Mouse (Mus musculus): ENCODE measurements around the gene Tmem132a. TPM values are rescaled to one million over a fixed set of nuclear protein-coding genes. Genes with fewer than 3 reads are reported as not detected.

The Tmem132a gene
- polyA plus RNA-seq, 1 experiment from 2014 or later: 88.6 TPM

- Histone ChIP-seq H3K9me3 (ENCODE audit: low read length) (no peaks in the 10 kb centered on the region), H3K27ac (ENCODE audit: low read length) (no peak overlapping the region), H3K36me3 (ENCODE audit: insufficient read depth, low read length) (no peaks in the 10 kb centered on the region), H3K27me3 (ENCODE audit: insufficient read depth, low read length) (no peaks in the 10 kb centered on the region), H3K4me2 (replicated peaks; ENCODE audit: low read depth, low read length) (no peak overlapping the region), H3K4me1 (ENCODE audit: insufficient read depth, low read length) (no peaks in the 10 kb centered on the region; the same call in 1 of the 2 replicates), H3K4me3 (ENCODE audit: low read length) (no peak overlapping the region), H3K9ac (replicated peaks; ENCODE audit: low read length) (no peak overlapping the region)
- 58% methylated on average over 3 of the region's 3 CpGs for WGBS
- no peak for ATAC-seq (ENCODE audit: low FRiP score, low TSS enrichment)
Measured at GRCm38 (mm10) chr19:10835671-10836070, 34.1 kb downstream of the Tmem132a start.

GRCm38 (mm10) chr19:10833611-10834010 is 36.1 kb downstream of the Tmem132a start:
- no peak overlapping the region for H3K4me3 ChIP-seq (ENCODE audit: low read length)
- H3K36me3 ChIP-seq (ENCODE audit: insufficient read depth, low read length): no peaks in the 10 kb centered on the region
- no peak for ATAC-seq (ENCODE audit: low FRiP score, low TSS enrichment)
- WGBS: 78% methylated on average over 3 of the region's 3 CpGs
- no peaks in the 10 kb centered on the region for H3K9me3 ChIP-seq (ENCODE audit: low read length)
- no peaks in the 10 kb centered on the region for H3K27me3 ChIP-seq (ENCODE audit: insufficient read depth, low read length)
- no peak overlapping the region for H3K9ac ChIP-seq (replicated peaks; ENCODE audit: low read length)
- H3K27ac ChIP-seq (ENCODE audit: low read length): no peak overlapping the region
- no peaks in the 10 kb centered on the region; the same call in 1 of the 2 replicates for H3K4me1 ChIP-seq (ENCODE audit: insufficient read depth, low read length)
- H3K4me2 ChIP-seq (replicated peaks; ENCODE audit: low read depth, low read length): no peak overlapping the region

- no peak overlapping the region for H3K4me2 ChIP-seq (replicated peaks; ENCODE audit: low read depth, low read length)
- no peaks in the 10 kb centered on the region; the same call in 1 of the 2 replicates for H3K4me1 ChIP-seq (ENCODE audit: insufficient read depth, low read length)
- no peaks in the 10 kb centered on the region for H3K9me3 ChIP-seq (ENCODE audit: low read length)
- H3K27me3 ChIP-seq (ENCODE audit: insufficient read depth, low read length): no peaks in the 10 kb centered on the region
- no peak overlapping the region for H3K27ac ChIP-seq (ENCODE audit: low read length)
- no peak for ATAC-seq (ENCODE audit: low FRiP score, low TSS enrichment)
- H3K36me3 ChIP-seq (ENCODE audit: insufficient read depth, low read length): no peaks in the 10 kb centered on the region
- 74% methylated on average over 3 of the region's 3 CpGs for WGBS
- no peak overlapping the region for H3K4me3 ChIP-seq (ENCODE audit: low read length)
- H3K9ac ChIP-seq (replicated peaks; ENCODE audit: low read length): no peak overlapping the region
Measured at GRCm38 (mm10) chr19:10832030-10832429, 37.7 kb downstream of the Tmem132a start.

- H3K4me3 ChIP-seq (ENCODE audit: low read length): no peak overlapping the region
- no peaks in the 10 kb centered on the region for H3K27me3 ChIP-seq (ENCODE audit: insufficient read depth, low read length)
- H3K4me1 ChIP-seq (ENCODE audit: insufficient read depth, low read length): no peaks in the 10 kb centered on the region; the same call in 1 of the 2 replicates
- H3K9me3 ChIP-seq (ENCODE audit: low read length): no peaks in the 10 kb centered on the region
- H3K9ac ChIP-seq (replicated peaks; ENCODE audit: low read length): no peak overlapping the region
- no peak overlapping the region for H3K4me2 ChIP-seq (replicated peaks; ENCODE audit: low read depth, low read length)
- no peaks in the 10 kb centered on the region for H3K36me3 ChIP-seq (ENCODE audit: insufficient read depth, low read length)
- whole genome bisulfite sequencing: 8% methylated on average over 5 of the region's 5 CpGs
- peak; percentile 65; the same call in 1 of the 2 replicates for ATAC-seq (ENCODE audit: low FRiP score, low TSS enrichment)
- no peak overlapping the region for H3K27ac ChIP-seq (ENCODE audit: low read length)
Measured at GRCm38 (mm10) chr19:10831424-10831823, 38.3 kb downstream of the Tmem132a start.

- no peaks in the 10 kb centered on the region for H3K27me3 ChIP-seq (ENCODE audit: insufficient read depth, low read length)
- no peak within 1 kb of the TSS for H3K27ac ChIP-seq (ENCODE audit: low read length)
- no peaks in the 10 kb centered on the region for H3K36me3 ChIP-seq (ENCODE audit: insufficient read depth, low read length)
- no peak within 1 kb of the TSS for H3K9ac ChIP-seq (replicated peaks; ENCODE audit: low read length)
- ATAC-seq (ENCODE audit: low FRiP score, low TSS enrichment): no peak
- no peak within 1 kb of the TSS for H3K4me2 ChIP-seq (replicated peaks; ENCODE audit: low read depth, low read length)
- no peaks in the 10 kb centered on the region for H3K9me3 ChIP-seq (ENCODE audit: low read length)
- WGBS: 85% methylated on average over 16 of the region's 16 CpGs
- no peaks in the 10 kb centered on the region; the same call in 1 of the 2 replicates for H3K4me1 ChIP-seq (ENCODE audit: insufficient read depth, low read length)
- H3K4me3 ChIP-seq (ENCODE audit: low read length): no peak within 1 kb of the TSS
Measured at GRCm38 (mm10) chr19:10829436-10830175, 40.1 kb downstream of the Tmem132a start, which contains the start of gene Cd6. Gene Cd6 (minus strand): TSS chr19:10830058.

GRCm38 (mm10) chr19:10828321-10828720 is 41.4 kb downstream of the Tmem132a start:
- WGBS: 91% methylated on average over 5 of the region's 5 CpGs
- no peak overlapping the region for H3K27ac ChIP-seq (ENCODE audit: low read length)
- H3K27me3 ChIP-seq (ENCODE audit: insufficient read depth, low read length): no peaks in the 10 kb centered on the region
- H3K36me3 ChIP-seq (ENCODE audit: insufficient read depth, low read length): no peaks in the 10 kb centered on the region
- no peak overlapping the region for H3K9ac ChIP-seq (replicated peaks; ENCODE audit: low read length)
- no peak overlapping the region for H3K4me2 ChIP-seq (replicated peaks; ENCODE audit: low read depth, low read length)
- no peak overlapping the region for H3K4me3 ChIP-seq (ENCODE audit: low read length)
- no peaks in the 10 kb centered on the region; the same call in 1 of the 2 replicates for H3K4me1 ChIP-seq (ENCODE audit: insufficient read depth, low read length)
- ATAC-seq (ENCODE audit: low FRiP score, low TSS enrichment): no peak
- H3K9me3 ChIP-seq (ENCODE audit: low read length): no peaks in the 10 kb centered on the region

GRCm38 (mm10) chr19:10824061-10824460 is 45.7 kb downstream of the Tmem132a start:
- no peak for ATAC-seq (ENCODE audit: low FRiP score, low TSS enrichment)
- 90% methylated on average over 7 of the region's 7 CpGs for WGBS

GRCm38 (mm10) chr19:10822534-10822933 is 47.2 kb downstream of the Tmem132a start:
- no peak for ATAC-seq (ENCODE audit: low FRiP score, low TSS enrichment)
- 95% methylated on average over 4 of the region's 4 CpGs for WGBS
- H3K27ac ChIP-seq (ENCODE audit: low read length): no peak overlapping the region
- H3K27me3 ChIP-seq (ENCODE audit: insufficient read depth, low read length): no peaks in the 10 kb centered on the region
- H3K4me1 ChIP-seq (ENCODE audit: insufficient read depth, low read length): peaks cover 11% of the 10 kb centered on the region; the same call in 1 of the 2 replicates
- no peak overlapping the region for H3K4me2 ChIP-seq (replicated peaks; ENCODE audit: low read depth, low read length)
- no peak overlapping the region for H3K9ac ChIP-seq (replicated peaks; ENCODE audit: low read length)
- no peaks in the 10 kb centered on the region for H3K9me3 ChIP-seq (ENCODE audit: low read length)
- no peaks in the 10 kb centered on the region for H3K36me3 ChIP-seq (ENCODE audit: insufficient read depth, low read length)
- H3K4me3 ChIP-seq (ENCODE audit: low read length): no peak overlapping the region

More at GRCm38 (mm10) chr19:10824061-10824460, 45.7 kb downstream of the Tmem132a start:
- Histone ChIP-seq H3K4me2 (replicated peaks; ENCODE audit: low read depth, low read length) (no peak overlapping the region), H3K9ac (replicated peaks; ENCODE audit: low read length) (no peak overlapping the region), H3K36me3 (ENCODE audit: insufficient read depth, low read length) (no peaks in the 10 kb centered on the region), H3K4me3 (ENCODE audit: low read length) (no peak overlapping the region), H3K27ac (ENCODE audit: low read length) (no peak overlapping the region), H3K9me3 (ENCODE audit: low read length) (no peaks in the 10 kb centered on the region), H3K27me3 (ENCODE audit: insufficient read depth, low read length) (no peaks in the 10 kb centered on the region), H3K4me1 (ENCODE audit: insufficient read depth, low read length) (no peaks in the 10 kb centered on the region; the same call in 1 of the 2 replicates)

- no peak overlapping the region for H3K9ac ChIP-seq (replicated peaks; ENCODE audit: low read length)
- H3K27ac ChIP-seq (ENCODE audit: low read length): no peak overlapping the region
- H3K4me2 ChIP-seq (replicated peaks; ENCODE audit: low read depth, low read length): no peak overlapping the region
- no peak overlapping the region for H3K4me3 ChIP-seq (ENCODE audit: low read length)
- 78% methylated on average over 7 of the region's 7 CpGs for WGBS
- H3K9me3 ChIP-seq (ENCODE audit: low read length): no peaks in the 10 kb centered on the region
- H3K36me3 ChIP-seq (ENCODE audit: insufficient read depth, low read length): no peaks in the 10 kb centered on the region
- H3K4me1 ChIP-seq (ENCODE audit: insufficient read depth, low read length): peaks cover 11% of the 10 kb centered on the region; the same call in 1 of the 2 replicates
- no peaks in the 10 kb centered on the region for H3K27me3 ChIP-seq (ENCODE audit: insufficient read depth, low read length)
- no peak for ATAC-seq (ENCODE audit: low FRiP score, low TSS enrichment)
Measured at GRCm38 (mm10) chr19:10821319-10821718, 48.4 kb downstream of the Tmem132a start.

Data from kidney, embryonic 16.5 days (tissue).